Mouse (Mus musculus) forebrain, embryonic 10.5 days (tissue): ENCODE results near the gene Dbil5. TPM values are rescaled to one million over a fixed set of nuclear protein-coding genes. Genes with fewer than 3 reads are reported as not detected.

Source experiments
- DNase-seq: peaks from one replicate; pipeline ENCODE4 v3.0.0-alpha.2; 2017; ENCODE audit warnings: low spot score; ENCODE audit errors: extremely low spot score
- H3K27ac ChIP-seq: fragments of 300-500 bp; sonication (generic); 2 replicates; pipeline ENCODE4 v1.5.1; 2016; ENCODE audit warnings: mild to moderate bottlenecking
- H3K27me3 ChIP-seq: fragments of 300-500 bp; sonication (generic); 2 replicates; pipeline ENCODE4 v1.6.1; 2016; ENCODE audit warnings: mild to moderate bottlenecking; ENCODE audit not compliant: poor library complexity, severe bottlenecking
- H3K36me3 ChIP-seq: fragments of 300-500 bp; sonication (generic); replicated peaks from 2 replicates; pipeline ENCODE4 v1.6.1; 2016; ENCODE audit warnings: mild to moderate bottlenecking, moderate library complexity
- H3K4me1 ChIP-seq: fragments of 300-500 bp; sonication (generic); 2 replicates; pipeline ENCODE4 v1.6.1; 2016
- H3K4me3 ChIP-seq: fragments of 300-500 bp; sonication (generic); 2 replicates; pipeline ENCODE4 v1.5.1; 2016; ENCODE audit warnings: mild to moderate bottlenecking, moderate library complexity
- H3K9me3 ChIP-seq: fragments of 300-500 bp; sonication (generic); 2 replicates; pipeline ENCODE4 v1.6.1; 2016; ENCODE audit warnings: mild to moderate bottlenecking, moderate library complexity
- WGBS: fragments of 180-500 bp; shearing (Covaris S2); methylation state at CpG from one replicate; pipeline ENCODE4 v1.1.7; 2016; 5-methylcytosine and 5-hydroxymethylcytosine counted together
- polyA plus RNA-seq: library from polyadenylated mRNA; unstranded; fragments of >200 nt; fragmentation: Nextera tagmentation; extraction: Ambion mirVana; gene quantifications from 2 replicates; pipeline ENCODE4 v1.2.1, GENCODE M21; 2016

The Dbil5 gene
- polyA plus RNA-seq, 1 experiment from 2014 or later: 0.53 TPM

- no peaks in the 10 kb centered on the region for H3K27me3 ChIP-seq
- DNase-seq: no peak
These were observed 26.6 kb downstream of the Dbil5 start for GRCm38 (mm10) chr11:76243811-76244546.

GRCm38 (mm10) chr11:76246439-76246838, 29.0 kb downstream of the Dbil5 start:
- Histone ChIP-seq H3K27me3 (no peaks in the 10 kb centered on the region), H3K27ac (no peak overlapping the region), H3K4me3 (no peak overlapping the region), H3K4me1 (peaks cover 27% of the 10 kb centered on the region), H3K36me3 (peaks cover 47% of the 10 kb centered on the region), H3K9me3 (no peaks in the 10 kb centered on the region)
- DNase-seq: no peak

More at GRCm38 (mm10) chr11:76243811-76244546, 26.6 kb downstream of the Dbil5 start:
- Histone ChIP-seq H3K27ac (peak overlapping the region; percentile 90), H3K4me1 (peaks cover 27% of the 10 kb centered on the region), H3K4me3 (peak overlapping the region; percentile 74), H3K9me3 (no peaks in the 10 kb centered on the region), H3K36me3 (peaks cover 42% of the 10 kb centered on the region)
- WGBS: 4% methylated on average over 34 of the region's 34 CpGs

GRCm38 (mm10) chr11:76247239-76247638, 29.8 kb downstream of the Dbil5 start:
- WGBS: 54% methylated on average over 2 of the region's 2 CpGs

GRCm38 (mm10) chr11:76252036-76252435, 34.6 kb downstream of the Dbil5 start:
- Histone ChIP-seq H3K36me3 (peaks cover 67% of the 10 kb centered on the region), H3K27me3 (no peaks in the 10 kb centered on the region), H3K27ac (no peak overlapping the region), H3K9me3 (no peaks in the 10 kb centered on the region), H3K4me1 (peaks cover 40% of the 10 kb centered on the region), H3K4me3 (no peak overlapping the region)
- no peak for DNase-seq
- WGBS: 73% methylated on average over 3 of the region's 3 CpGs

More at GRCm38 (mm10) chr11:76247239-76247638, 29.8 kb downstream of the Dbil5 start:
- Histone ChIP-seq H3K9me3 (no peaks in the 10 kb centered on the region), H3K27me3 (no peaks in the 10 kb centered on the region), H3K4me1 (peaks cover 26% of the 10 kb centered on the region), H3K4me3 (no peak overlapping the region), H3K27ac (no peak overlapping the region), H3K36me3 (peaks cover 47% of the 10 kb centered on the region)
- DNase-seq: no peak

GRCm38 (mm10) chr11:76253145-76253917, 35.9 kb downstream of the Dbil5 start:
- Histone ChIP-seq H3K9me3 (no peaks in the 10 kb centered on the region), H3K27ac (peak overlapping the region; percentile 60), H3K4me1 (peaks cover 48% of the 10 kb centered on the region), H3K27me3 (no peaks in the 10 kb centered on the region), H3K36me3 (peaks cover 71% of the 10 kb centered on the region), H3K4me3 (no peak overlapping the region)
- peak; percentile 84 for DNase-seq
- WGBS: 61% methylated on average over 5 of the region's 5 CpGs

GRCm38 (mm10) chr11:76253918-76254264, 36.5 kb downstream of the Dbil5 start:
- DNase-seq: no peak
- Histone ChIP-seq H3K36me3 (peaks cover 71% of the 10 kb centered on the region), H3K27me3 (no peaks in the 10 kb centered on the region), H3K4me3 (no peak overlapping the region), H3K9me3 (no peaks in the 10 kb centered on the region), H3K27ac (peak overlapping the region; percentile 60), H3K4me1 (peaks cover 50% of the 10 kb centered on the region)
- WGBS: 91% methylated on average over 4 of the region's 4 CpGs

GRCm38 (mm10) chr11:76255431-76256001, 38.1 kb downstream of the Dbil5 start:
- Histone ChIP-seq H3K27me3 (no peaks in the 10 kb centered on the region), H3K9me3 (no peaks in the 10 kb centered on the region)

GRCm38 (mm10) chr11:76256129-76256528, 38.7 kb downstream of the Dbil5 start:
- H3K36me3 ChIP-seq: peaks cover 71% of the 10 kb centered on the region
- peaks cover 72% of the 10 kb centered on the region for H3K4me1 ChIP-seq
- DNase-seq: no peak
- no peaks in the 10 kb centered on the region for H3K9me3 ChIP-seq
- H3K4me3 ChIP-seq: no peak overlapping the region
- H3K27ac ChIP-seq: peak overlapping the region; percentile 40
- 54% methylated on average over 5 of the region's 5 CpGs for WGBS
- H3K27me3 ChIP-seq: no peaks in the 10 kb centered on the region

More at GRCm38 (mm10) chr11:76255431-76256001, 38.1 kb downstream of the Dbil5 start:
- Histone ChIP-seq H3K4me1 (peaks cover 66% of the 10 kb centered on the region), H3K27ac (peak overlapping the region; percentile 17; the same call in 1 of the 2 replicates), H3K4me3 (no peak overlapping the region), H3K36me3 (peaks cover 71% of the 10 kb centered on the region)
- whole genome bisulfite sequencing: 85% methylated on average over 4 of the region's 4 CpGs
- DNase-seq: no peak

- WGBS: 85% methylated on average over 4 of the region's 4 CpGs
- Histone ChIP-seq H3K27ac (peak overlapping the region; percentile 6; the same call in 1 of the 2 replicates), H3K9me3 (no peaks in the 10 kb centered on the region), H3K4me3 (no peak overlapping the region), H3K36me3 (peaks cover 80% of the 10 kb centered on the region), H3K4me1 (peaks cover 80% of the 10 kb centered on the region), H3K27me3 (no peaks in the 10 kb centered on the region)
- DNase-seq: no peak
These were observed 40.0 kb downstream of the Dbil5 start for GRCm38 (mm10) chr11:76257386-76257785.

- H3K9me3 ChIP-seq: no peaks in the 10 kb centered on the region
- H3K27me3 ChIP-seq: no peaks in the 10 kb centered on the region
- H3K36me3 ChIP-seq: peaks cover 85% of the 10 kb centered on the region
- DNase-seq: no peak
- H3K4me1 ChIP-seq: peaks cover 85% of the 10 kb centered on the region
- no peak overlapping the region for H3K4me3 ChIP-seq
- H3K27ac ChIP-seq: no peak overlapping the region
- WGBS: 93% methylated on average over 6 of the region's 6 CpGs
These were observed 41.1 kb downstream of the Dbil5 start for GRCm38 (mm10) chr11:76258511-76258910.

- H3K27me3 ChIP-seq: peaks cover 7% of the 10 kb centered on the region; the same call in 1 of the 2 replicates
- WGBS: 43% methylated on average over 10 of the region's 10 CpGs
- no peak for DNase-seq
- H3K36me3 ChIP-seq: peaks cover 83% of the 10 kb centered on the region
- H3K4me1 ChIP-seq: peaks cover 88% of the 10 kb centered on the region
- no peak overlapping the region for H3K4me3 ChIP-seq
- H3K27ac ChIP-seq: peak overlapping the region; percentile 82
- no peaks in the 10 kb centered on the region for H3K9me3 ChIP-seq
These were observed 43.0 kb downstream of the Dbil5 start for GRCm38 (mm10) chr11:76260208-76261050.

GRCm38 (mm10) chr11:76261224-76261623, 43.8 kb downstream of the Dbil5 start:
- Histone ChIP-seq H3K27ac (peak overlapping the region; percentile 82), H3K4me1 (peaks cover 87% of the 10 kb centered on the region), H3K36me3 (peaks cover 82% of the 10 kb centered on the region), H3K27me3 (peaks cover 13% of the 10 kb centered on the region), H3K4me3 (no peak overlapping the region), H3K9me3 (no peaks in the 10 kb centered on the region)
- DNase-seq: no peak
- 70% methylated on average over 12 of the region's 12 CpGs for WGBS
